Mouse (Mus musculus) mature B cell (primary cell): Measurements from ENCODE around the gene Tor1a.
"Not testable (repeated sequence)": the region's sequence is repeated elsewhere in the genome, so short reads cannot be mapped to it uniquely, and the experiment has no call there.

Experiments used
- in situ Hi-C: fragments of 300-500 bp; cut with MboI; formaldehyde crosslinking; loops from 2 replicates; pipeline ENCODE4 v1.14.3; 2019

Tor1a gene

GRCm38 (mm10) chr2:30918126-30918525, 49.6 kb downstream of the Tor1a start:
- in situ Hi-C loops = no loop called here

- in situ Hi-C loops = no loop called here
These were observed 50.1 kb downstream of the Tor1a start for GRCm38 (mm10) chr2:30917649-30918048.

GRCm38 (mm10) chr2:30915933-30916332, 51.8 kb downstream of the Tor1a start:
- in situ Hi-C loops = not testable (repeated sequence)

- in situ Hi-C loops = no loop called here
These were observed 52.4 kb downstream of the Tor1a start for GRCm38 (mm10) chr2:30915376-30915775.

GRCm38 (mm10) chr2:30914836-30915235, 52.9 kb downstream of the Tor1a start:
- in situ Hi-C loops = no loop called here

GRCm38 (mm10) chr2:30913022-30913421, 54.7 kb downstream of the Tor1a start:
- in situ Hi-C loops = no loop called here

- in situ Hi-C loops = no loop called here
These were observed 55.4 kb downstream of the Tor1a start for GRCm38 (mm10) chr2:30912291-30912773.
